Mouse (Mus musculus) adrenal gland, adult 2 months (tissue): ENCODE measurements around the gene Ergic1. TPM values are rescaled to one million over a fixed set of nuclear protein-coding genes. Genes with fewer than 3 reads are reported as not detected.

Experiments used
- DNase-seq: peaks from one replicate; pipeline ENCODE4 v3.0.0; 2021
- long read RNA-seq: library from polyadenylated mRNA; stranded (forward); transcript quantifications from one replicate; pipeline ENCODE4 v2.0.0, GENCODE M21; 2021
- polyA plus RNA-seq: library from polyadenylated mRNA; depleted of rRNA; stranded (reverse); fragments of >200 nt; gene quantifications from 2 replicates; pipeline ENCODE4 v1.2.3, GENCODE M21; 2012; rRNA removed
- total RNA-seq, 2 experiments: library from RNA; stranded (reverse); gene quantifications; 2 replicates each; pipeline ENCODE4 v1.2.3; 2021

The Ergic1 gene
- 100 to 1,000 TPM; 166 to 170 TPM for total RNA-seq
- polyA plus RNA-seq = 132 and 156 TPM in 2 replicates
- long read RNA-seq, transcript Ergic1-206 (10 exons, 2,754 nt) = major isoform, 39 of 50 reads
- long read RNA-seq, partial matches to known transcripts = 5 of 50 reads
- long read RNA-seq, other reads (novel, unspliced or antisense) = 6 of 50 reads

DNA sequence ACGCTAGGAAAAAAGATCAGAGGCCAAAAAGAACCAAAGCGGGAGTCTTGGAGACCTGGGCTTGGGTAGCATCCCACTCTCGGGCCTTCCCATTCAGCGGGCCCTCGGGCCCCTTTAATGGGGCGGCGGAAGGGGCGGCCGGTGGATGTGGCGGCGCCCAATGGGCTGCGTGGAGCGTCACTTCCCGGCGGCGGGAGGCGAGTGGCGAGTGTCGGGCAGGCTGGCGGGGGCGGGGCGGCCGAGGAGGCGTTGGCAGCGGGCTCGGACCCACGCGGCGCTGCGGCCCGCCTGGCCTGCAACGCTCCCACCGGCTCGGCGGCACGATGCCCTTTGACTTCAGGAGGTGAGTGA lies at the start of gene Ergic1:
Gene Ergic1 (plus strand): TSS at position 200 of the 351 bp plus-strand sequence.
- peak; percentile 96 for DNase-seq

DNA sequence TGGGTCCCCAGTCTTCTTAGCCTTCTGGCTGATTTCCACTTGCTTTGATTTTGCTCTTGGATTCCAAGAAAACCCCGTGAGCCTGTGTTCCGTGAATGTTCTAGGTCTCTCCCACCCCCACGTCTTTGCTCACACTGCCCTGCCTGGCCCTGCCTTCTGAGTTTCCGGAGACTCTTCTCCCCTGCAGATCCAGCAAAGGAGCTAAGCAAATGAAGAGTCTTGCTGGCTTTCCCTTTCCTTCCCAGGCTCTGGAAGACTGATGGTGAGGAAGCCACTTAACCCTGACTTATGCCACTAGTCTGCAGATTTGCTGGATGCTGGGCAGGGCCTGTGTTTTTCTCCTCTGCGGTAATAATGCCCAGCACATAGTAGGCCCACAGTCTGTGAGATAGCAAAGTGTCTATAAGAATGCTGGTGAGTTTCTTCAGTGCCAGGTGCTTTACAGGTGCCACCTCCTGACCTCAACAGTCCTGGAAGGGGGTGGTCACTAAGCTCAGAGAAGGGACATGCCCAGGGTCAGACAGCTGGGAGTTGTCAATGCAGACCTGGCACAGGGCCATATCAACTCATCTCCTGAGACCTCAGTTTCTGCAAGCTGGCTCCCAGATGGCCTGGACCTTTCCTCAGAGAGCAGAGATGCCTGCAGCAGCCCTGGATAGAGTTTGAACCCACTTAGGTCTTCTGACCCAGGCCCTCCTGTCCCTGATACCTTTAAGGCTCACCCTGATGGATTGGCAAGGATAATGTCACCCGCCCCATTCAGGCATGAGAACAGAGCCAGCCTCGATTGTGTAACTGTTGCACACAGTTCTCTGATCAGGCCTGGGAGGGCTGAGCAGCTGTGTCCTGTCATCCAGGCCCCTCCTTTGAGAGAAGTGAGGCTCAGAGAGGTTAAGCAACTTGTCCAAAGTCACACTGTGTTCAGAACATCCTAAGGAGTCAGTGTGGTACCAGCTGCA lies 49.2 kb upstream of the Ergic1 start:
- DNase-seq = peak; percentile 75

DNA sequence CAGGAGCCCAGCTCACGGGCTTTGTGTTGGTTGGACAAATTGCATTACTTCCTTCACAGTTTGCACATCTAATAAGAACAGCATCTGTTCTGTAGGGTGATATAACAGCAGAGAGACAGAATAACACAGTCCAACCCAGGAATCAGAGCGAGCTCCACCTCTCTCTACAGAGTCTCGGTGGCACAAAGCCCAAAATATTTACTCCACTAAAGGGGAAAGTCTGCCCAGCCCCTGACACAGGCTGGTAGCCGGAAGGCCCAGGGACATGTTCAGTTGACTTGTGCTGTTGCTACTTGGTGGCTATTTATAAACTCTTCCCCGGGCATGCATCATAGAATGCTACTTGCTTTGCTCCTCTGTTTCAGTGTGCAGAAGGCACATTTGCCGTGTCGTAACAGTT lies 48.3 kb upstream of the Ergic1 start:
- no peak for DNase-seq

DNA sequence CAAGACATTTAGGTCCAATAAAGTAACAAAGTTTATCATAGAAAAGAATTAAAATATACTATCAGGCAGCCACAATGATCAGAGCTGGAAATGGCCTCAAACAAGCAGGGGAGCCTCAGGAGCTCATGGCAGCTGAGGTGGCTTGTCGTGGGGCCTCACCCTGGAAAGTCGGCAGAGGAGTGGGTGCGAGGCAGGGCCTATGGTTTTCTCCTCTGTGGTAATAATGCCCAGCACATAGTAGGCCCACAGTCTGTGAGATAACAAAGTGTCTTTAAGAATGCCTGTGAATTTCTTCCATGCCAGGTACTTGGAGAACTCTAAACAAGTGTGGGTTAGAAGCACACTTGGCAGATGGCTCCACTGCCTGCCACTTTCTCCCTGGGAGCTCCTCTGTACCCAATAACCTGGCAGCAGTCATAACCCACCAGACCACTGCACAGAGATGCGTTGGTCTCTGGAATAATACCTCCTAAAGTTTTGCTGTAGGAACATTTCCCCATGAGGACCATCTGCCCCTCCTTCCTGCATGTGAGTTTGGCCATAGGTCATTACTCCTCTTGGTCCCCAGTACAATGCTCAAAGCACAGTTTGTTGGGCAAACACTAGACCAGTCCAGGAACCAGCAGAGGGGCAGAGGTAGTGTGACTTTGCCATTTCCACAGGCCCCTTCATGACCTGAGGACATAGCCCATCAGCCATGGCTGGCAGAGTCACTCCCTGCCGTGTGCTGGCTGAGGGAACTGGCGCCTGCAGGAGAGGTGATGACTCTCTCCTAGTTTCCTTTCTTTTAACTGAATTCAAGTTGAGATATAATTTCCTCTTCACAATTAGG lies 47.6 kb upstream of the Ergic1 start:
- no peak for DNase-seq

DNA sequence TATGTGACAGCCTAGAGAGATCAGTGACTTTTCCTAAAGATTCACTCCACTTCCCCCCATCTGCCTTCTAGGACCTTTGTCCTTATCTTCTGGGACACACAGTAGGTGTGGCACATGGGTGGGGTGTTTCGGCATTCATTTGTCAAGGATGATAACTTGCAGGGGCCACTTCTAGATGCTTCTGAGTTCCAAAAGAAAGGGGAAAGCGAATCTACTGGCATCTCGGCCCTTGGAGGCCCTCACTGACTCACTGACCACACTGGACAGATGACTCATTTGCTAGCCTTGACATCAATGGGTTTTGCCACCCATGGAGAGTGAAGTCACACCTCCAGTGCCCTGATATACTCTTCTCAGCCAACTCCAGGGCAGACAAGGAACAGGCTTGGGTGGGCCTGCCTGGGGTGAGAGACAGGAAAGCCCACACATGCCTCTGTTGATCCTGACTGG lies 46.7 kb upstream of the Ergic1 start:
- peak; percentile 90 for DNase-seq

DNA sequence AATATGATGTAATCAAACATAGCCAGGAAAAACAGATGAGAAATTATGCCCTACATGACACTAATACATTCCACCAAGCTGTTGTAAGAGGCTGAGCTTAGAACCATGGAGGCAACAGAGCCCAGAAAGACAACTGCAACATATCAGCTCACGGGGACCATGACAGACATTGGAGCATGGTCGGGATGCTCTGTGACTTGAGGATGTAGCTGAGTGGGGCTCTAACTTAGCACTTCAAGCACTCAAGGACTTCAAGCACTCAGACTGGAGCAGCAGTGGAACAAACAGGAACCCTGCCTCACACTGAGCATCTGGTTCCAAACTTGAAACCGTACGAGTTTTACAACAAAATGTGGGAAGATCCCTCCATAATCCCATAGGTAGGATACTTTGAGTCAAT lies 45.6 kb upstream of the Ergic1 start:
- no peak for DNase-seq

DNA sequence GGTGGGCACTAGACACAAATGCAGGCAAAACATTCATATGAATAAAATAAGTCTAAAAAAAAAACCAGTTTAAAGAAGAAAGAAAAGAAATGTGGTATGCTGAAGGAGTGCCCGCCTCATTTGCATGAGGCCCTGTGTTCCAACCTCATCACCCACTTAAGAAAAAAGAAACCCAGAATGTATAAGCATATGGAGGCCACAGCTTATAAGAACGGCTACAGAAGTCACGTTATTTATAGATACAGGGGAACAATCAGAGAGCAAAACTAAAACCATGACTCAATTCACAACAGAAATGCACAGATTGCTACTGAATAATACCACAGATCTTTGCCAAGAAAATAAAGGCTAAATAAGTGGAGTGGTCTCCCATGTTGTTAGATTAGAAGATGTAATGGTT lies 43.0 kb upstream of the Ergic1 start:
- DNase-seq = no peak

DNA sequence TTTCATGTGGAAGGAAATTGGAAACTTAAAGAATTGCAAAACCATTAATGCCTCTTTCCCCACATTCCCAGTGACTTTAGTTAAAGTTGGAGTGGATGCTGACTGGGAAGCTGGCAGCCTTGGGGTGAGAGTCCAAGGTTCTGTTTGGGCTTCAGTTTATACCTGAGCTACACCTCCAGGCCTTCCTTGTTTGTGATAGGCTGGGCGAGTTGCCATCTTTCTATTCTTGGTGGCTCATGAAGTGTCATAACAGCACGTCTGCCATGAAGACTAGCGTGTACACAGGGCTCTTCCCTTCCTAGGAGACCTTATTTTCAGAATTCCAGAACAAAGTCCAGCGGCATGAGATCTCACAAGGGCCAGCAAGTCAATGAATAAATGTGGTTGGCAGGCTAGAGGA lies 38.6 kb upstream of the Ergic1 start:
- DNase-seq = no peak

DNA sequence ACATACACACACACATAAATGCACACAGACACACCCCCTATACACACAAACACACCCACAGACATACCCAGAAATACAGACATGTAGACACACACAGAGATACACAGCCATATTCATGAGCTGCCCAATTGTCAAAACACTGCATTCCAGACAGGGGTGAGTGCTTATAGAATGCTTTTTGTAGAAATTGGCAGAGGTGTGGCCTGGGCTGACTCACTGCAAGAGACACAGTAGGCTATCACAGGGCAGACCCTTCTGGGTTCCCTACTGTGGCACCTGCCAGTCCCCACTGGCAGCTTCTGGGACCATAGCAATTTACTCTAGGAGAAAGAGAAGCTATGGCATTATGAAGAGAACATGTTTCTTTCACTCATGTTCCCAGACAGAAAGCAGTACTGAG lies 37.0 kb upstream of the Ergic1 start:
- no peak for DNase-seq

DNA sequence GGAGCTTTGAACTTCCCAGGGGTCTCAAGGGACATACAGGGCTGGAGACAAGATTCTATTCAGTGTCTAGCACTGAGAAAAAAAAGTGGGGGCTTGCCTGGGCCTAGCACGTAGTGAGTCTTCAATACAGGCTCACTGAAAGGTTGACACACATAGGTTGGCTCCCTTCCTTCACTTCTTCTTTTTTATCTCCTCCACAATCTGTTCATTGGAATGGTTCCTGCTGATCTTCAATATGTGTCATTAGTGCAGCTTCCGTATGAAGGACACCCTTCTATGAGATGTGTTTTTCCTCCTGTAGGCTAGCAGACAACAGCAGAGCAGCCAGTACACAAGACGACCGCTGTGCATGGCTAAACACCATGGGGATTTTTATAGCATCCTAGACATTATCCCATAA lies 36.5 kb upstream of the Ergic1 start:
- DNase-seq = no peak

DNA sequence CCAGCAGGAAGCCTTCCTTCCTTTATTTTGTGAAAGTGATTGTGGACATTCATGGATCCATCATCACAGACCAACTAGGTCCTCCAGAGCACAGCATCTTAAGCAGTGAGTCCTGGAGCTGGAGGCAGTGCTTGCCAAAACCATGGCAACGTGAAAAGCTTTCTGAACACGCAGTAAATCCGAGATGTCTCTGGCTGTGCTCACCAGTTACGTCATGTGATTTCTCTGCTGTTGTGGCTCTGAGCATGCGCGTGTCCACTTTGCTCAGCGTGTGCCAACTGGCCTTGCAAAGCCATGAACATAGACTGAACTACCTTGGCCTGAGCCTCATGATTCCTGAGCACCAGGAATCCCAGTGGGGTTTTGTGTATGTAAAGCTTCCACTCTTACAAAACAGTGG lies 36.0 kb upstream of the Ergic1 start:
- peak; percentile 76 for DNase-seq

DNA sequence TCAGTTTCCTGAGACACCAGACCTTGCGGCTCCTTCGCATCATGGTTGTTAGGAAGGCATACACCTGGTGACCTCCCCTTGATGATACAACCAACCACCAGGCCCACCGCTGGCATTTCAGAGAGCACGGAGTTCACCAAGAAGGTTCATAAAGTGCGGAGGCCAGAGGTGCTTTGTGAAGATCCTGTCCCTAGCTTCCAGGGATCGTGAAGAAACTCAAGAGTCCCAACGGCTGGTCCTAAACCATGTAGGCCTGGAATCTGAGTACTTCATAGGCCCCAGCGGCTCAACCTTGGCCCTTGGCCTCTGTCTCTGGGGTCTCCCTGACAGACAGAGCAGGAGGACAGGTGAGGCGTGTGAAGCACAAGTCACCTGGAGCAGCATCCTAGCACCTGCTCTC lies 34.0 kb upstream of the Ergic1 start:
- DNase-seq = no peak

DNA sequence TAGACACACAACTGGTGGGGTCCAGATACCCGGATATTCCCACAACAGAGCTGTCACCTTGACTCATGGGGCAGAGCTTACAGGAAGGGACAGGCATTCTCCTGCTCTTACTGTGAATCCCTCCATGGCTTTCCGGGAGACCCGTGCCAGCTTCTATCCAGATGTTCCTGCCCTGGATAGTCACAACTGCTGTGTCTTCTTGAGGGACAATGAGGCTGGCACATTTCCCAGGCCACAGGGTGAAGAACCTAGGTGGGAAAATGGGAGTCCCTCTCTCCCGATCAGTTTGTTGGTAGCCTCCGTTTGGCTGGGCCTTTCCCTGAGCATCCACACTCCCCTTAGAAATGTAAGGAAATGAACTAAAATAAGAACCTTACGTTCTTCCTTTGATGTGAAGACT lies 32.5 kb upstream of the Ergic1 start:
- no peak for DNase-seq

DNA sequence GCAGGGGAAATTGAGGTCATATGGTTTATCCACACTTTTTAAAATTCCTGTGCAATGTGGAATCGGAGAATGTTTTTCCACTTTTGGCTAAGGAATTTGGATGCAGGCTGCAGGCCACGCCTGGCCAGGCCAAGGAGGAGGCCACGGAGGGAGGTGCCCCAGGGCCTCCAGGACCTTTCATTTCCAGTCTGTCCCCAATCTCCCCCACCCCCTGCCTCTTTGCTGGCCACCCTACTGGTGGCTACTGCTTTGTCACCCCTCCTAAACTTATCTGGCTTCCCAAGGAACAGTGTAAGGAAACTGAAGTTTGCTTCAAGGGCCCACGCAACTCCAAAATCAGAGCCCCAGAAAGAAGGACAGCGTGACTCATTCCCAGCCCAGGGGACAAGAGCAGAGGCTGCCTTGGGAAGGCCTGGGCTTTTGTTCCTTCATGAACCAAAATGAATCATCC lies 31.5 kb upstream of the Ergic1 start:
- peak; percentile 79 for DNase-seq

DNA sequence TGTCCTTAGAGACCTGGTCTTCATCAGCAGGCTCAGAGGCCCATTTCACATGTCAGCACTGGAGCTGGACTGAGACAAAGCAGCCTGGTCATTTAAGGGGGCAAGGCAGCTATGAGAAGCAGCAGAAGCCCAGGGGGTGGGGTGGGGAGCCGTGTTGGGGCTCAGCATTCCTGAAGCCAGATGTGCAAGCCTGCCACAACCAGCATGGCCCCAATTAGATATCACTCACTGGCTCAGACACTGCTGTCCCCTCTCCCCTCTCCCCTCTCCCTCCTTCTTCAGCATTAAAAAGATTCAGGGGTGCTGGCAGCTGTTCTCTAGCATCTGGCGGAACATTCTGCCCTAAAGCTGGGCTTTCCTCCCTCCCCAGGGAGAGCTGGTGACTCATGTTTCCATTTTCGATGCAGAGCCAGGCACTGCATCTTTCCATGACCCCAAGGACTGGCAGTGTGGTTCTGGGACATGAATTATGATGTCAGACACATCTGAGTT lies 30.7 kb upstream of the Ergic1 start:
- DNase-seq = peak; percentile 84

DNA sequence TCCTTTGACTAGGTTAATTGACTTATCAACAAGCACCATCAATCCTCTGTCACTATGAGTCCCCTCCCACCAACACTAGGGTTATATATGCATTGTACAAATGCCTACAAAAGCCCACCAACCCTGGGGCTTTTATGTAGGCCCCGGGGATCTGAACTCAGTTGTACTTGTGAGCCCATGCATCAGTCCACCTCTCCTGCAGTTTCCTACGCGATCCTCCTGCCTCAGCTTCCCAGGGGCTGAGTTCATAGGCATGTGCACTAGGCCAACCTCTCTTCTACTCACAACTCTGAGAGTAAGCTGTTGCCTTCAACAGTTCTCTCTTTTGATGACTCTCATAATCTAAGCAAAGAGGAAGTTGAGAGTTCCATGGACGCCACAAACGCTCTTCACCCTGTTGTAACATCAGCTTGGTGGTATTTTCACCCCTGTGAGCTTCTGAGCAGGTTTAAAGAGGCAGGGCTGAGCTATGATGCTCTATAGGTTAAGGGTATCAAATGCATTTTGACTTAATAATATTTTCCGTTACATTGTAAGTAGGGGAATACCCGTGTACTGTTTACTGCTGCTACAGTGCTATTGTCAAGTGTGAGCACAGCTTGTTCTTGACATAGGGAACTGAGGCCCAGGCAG lies 29.8 kb upstream of the Ergic1 start:
- DNase-seq = no peak

DNA sequence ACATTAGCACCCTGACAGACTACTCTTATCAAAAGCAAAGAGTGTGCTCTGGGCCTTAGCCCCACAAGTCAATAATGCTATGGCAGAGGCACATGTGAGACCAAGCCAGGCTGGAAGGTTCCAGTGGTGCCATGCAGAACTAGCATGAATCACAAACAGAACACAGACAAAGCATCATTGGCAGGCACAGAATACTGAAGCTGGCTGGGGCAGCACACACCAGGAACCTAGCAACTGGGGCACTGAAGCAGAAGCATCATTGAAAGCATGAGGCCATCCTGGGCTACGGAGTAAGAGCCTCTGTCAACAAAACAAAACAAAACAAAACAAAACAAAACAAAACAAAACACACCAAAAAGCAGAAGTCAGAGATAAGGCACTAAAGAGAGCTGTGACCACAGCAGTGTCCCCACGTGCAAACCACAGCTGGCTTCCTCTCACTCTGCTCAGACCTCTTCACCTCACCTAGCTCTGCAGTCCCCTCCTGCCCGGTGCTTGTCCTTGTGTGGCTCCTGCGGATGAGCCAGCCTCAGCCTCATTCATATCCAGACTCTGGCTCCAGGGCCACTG lies 28.7 kb upstream of the Ergic1 start:
- DNase-seq = no peak

DNA sequence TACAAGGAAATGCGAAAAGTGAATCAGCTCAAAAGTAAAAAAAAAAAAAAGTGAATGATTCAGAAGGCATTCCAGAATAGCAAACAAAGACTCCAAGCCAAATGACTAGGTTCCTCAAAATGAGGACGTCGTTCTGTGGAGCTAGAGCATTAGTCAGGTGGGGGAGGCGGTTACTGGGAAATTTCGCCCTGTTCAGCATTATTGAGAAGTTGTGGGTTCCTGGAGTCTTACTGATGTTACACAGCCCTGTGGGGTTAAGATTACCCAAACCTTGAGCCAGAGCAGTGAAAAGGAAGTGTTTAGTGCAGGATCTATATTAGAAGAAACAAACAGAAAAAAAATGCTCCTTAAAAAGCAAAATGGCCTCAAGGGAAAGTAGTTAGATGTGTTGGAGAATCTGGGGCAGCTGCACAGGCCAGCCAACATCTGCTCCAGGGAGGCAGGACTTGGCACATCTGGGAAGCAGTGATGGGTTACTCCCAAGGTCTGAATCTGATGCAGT lies 27.4 kb upstream of the Ergic1 start:
- peak; percentile 61 for DNase-seq

DNA sequence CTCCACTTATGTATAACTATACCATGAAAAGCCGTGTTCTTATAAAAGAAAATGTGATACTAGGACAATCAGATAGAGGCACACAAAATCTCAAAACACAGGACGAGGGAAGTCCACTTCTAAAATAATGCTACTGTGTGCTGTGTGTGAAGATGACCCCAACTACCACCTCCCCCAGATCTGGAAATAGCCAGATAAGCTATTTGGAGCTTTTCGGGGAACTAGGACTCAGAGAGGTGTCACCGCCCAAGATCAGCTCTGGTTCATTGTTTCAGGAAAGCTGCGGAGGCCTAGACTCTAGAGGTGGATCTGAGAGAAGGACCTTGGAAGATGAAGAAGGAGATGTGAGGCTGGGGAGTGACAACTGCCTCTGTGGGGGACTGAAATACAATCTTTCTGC lies 26.6 kb upstream of the Ergic1 start:
- no peak for DNase-seq

DNA sequence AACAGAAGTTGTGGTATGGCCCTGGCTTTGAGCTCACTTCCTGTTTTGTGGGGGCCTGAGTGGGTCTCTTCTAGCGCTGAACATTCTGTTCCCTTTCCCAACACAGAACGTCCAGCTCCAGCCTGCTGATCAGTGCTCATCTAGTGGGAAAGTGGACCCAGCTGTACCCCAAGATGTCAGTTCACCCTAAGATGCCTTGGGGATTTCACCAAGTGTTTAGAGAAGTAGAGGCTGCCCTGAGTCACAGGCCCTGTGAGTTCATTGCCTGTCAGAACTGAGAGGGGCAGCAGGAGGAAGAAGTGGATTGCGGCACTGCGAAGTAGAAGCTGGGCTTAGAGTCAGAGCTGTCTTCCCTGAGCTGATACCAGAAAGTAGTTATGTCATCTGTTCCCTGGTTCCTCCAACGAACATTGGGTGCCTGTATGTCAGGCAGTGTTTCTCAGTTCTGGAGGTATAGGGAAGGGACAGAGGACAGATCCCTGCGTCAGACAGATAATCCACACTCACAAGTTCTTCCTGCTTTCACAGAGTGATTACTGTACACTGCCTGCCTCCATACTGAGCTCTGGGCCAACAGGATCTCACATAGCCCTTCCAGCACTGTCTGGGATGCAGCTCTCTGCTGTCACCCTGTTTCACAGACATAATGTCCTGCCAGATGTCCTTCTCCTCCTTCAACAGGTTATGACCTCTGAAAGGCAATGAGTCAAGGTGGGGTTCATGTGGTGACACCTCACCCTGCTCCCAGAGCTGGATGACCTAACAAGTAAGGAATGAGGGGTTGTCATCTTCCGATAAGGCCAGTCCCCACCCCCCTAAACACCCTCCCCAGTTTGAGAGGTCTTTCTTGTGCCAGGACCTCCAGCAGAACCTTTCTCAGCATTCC lies 25.8 kb upstream of the Ergic1 start:
- DNase-seq = no peak
